Comparison of ENCODE assay signal across 24 mouse cellular contexts in the genomic region with DNA sequence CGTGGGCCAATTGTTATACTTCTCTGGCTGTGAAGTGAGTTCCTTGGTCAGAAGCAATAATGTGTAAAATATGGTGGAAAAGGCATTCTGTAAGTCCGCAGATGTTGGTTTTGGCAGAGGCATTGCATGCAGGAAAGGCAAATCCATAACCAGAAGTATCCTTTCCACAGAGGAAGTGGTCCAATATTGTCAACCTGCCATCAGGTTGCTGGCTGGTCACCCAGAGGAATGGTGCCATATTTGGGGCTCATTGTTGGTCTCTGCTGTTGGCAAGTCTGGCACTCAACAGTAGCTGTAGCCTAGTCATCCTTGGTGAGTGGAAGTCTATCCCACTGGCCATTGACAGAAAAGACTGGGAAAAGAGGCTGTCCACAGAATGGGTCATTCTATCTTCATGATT. TPM values are rescaled to one million over a fixed set of nuclear protein-coding genes. Genes with fewer than 3 reads are reported as not detected.
DNase-seq lines count a peak whose midpoint lies in the region; ATAC-seq and TF ChIP-seq lines count a peak whose summit lies in the region.
"Had no signal": no experiment of that assay in that cellular context is flagged by ENCODE, and none has a peak within 500 bp of the region (broad histone marks: within the 10 kb centered on the region; RNA-seq: fewer than 3 reads in every experiment).

No protein-coding gene starts in this region.

- H3K9me3 ChIP-seq in midbrain, postnatal 0 days (ENCODE audit: low read length), result no peaks in the 10 kb centered on the region
- H3K9me3 ChIP-seq in midbrain, embryonic 15.5 days, result no peaks in the 10 kb centered on the region
- H3K9me3 ChIP-seq: embryonic facial prominence, embryonic 10.5 days; embryonic facial prominence, embryonic 12.5 days; forebrain, embryonic 13.5 days; forebrain, embryonic 15.5 days; G1E had no signal

- 89% methylated on average over 2 of the region's 2 CpGs for WGBS in midbrain, postnatal 0 days
- 84% methylated on average over 2 of the region's 2 CpGs for WGBS in midbrain, embryonic 15.5 days

- H3K27me3 ChIP-seq in midbrain, postnatal 0 days (ENCODE audit: insufficient read depth, low read length), result no peaks in the 10 kb centered on the region
- no peaks in the 10 kb centered on the region for H3K27me3 ChIP-seq in midbrain, embryonic 15.5 days (replicated peaks)
- H3K27me3 ChIP-seq: CH12.LX; embryonic facial prominence, embryonic 12.5 days; forebrain, embryonic 13.5 days; forebrain, embryonic 15.5 days; Patski had no signal

- no peak overlapping the region for H3K9ac ChIP-seq in midbrain, postnatal 0 days (replicated peaks; ENCODE audit: low read length, poor library complexity, severe bottlenecking)
- H3K9ac ChIP-seq in midbrain, embryonic 15.5 days, result no peak overlapping the region
- H3K9ac ChIP-seq: embryonic facial prominence, embryonic 12.5 days; forebrain, embryonic 13.5 days; forebrain, embryonic 15.5 days; forebrain, postnatal 0 days had no signal

- no peak overlapping the region for H3K27ac ChIP-seq in midbrain, postnatal 0 days (ENCODE audit: low read depth, low read length)
- no peak overlapping the region for H3K27ac ChIP-seq in midbrain, embryonic 15.5 days
- H3K27ac ChIP-seq: embryonic facial prominence, embryonic 10.5 days; embryonic facial prominence, embryonic 12.5 days; forebrain, embryonic 13.5 days; forebrain, embryonic 15.5 days had no signal

- intact Hi-C loops in left cerebral cortex, postnatal 4 days (cut with DNase I), result no loop called here

- H3K36me3 ChIP-seq in midbrain, postnatal 0 days (ENCODE audit: insufficient read depth, low read length), result no peaks in the 10 kb centered on the region
- no peaks in the 10 kb centered on the region for H3K36me3 ChIP-seq in midbrain, embryonic 15.5 days (replicated peaks)
- H3K36me3 ChIP-seq: embryonic facial prominence, embryonic 10.5 days; embryonic facial prominence, embryonic 12.5 days; forebrain, embryonic 15.5 days; G1E had no signal

- ATAC-seq in cerebellum, adult (ENCODE audit: insufficient number of reproducible peaks, low FRiP score, low TSS enrichment), result no peak
- ATAC-seq in midbrain, postnatal 0 days (ENCODE audit: low FRiP score), result no peak
- no peak for ATAC-seq in midbrain, embryonic 15.5 days (replicated peaks)
- ATAC-seq in granulocyte monocyte progenitor cell, adult 5-6 weeks (replicated peaks; ENCODE audit: poor library complexity, severe bottlenecking), result no peak
- ATAC-seq: activated CD4-positive, CD25-positive, alpha-beta regulatory T cell, adult 4 months; CD4-positive, CD25-positive, alpha-beta regulatory T cell, adult 4 months; forebrain, embryonic 13.5 days; forebrain, embryonic 15.5 days; forebrain, postnatal 0 days; Patski had no signal

- H3K4me1 ChIP-seq in midbrain, postnatal 0 days (ENCODE audit: insufficient read depth, low read length), result no peaks in the 10 kb centered on the region
- H3K4me1 ChIP-seq in midbrain, embryonic 15.5 days, result no peaks in the 10 kb centered on the region
- H3K4me1 ChIP-seq: embryonic facial prominence, embryonic 10.5 days; embryonic facial prominence, embryonic 12.5 days; forebrain, embryonic 13.5 days; forebrain, embryonic 15.5 days had no signal

- no peak for TF ChIP-seq CTCF in midbrain, postnatal 0 days (IDR thresholded peaks at IDR 0.05)

- peak; percentile 60 to 62 for DNase-seq in cerebellum, postnatal 14 days
- peak; percentile 24 for DNase-seq in left cerebral cortex, postnatal 4 days
- no peak for DNase-seq in left cerebral cortex, adult 9 months (ENCODE audit: low spot score in 2 of 2)
- DNase-seq in midbrain, postnatal 0 days (ENCODE audit: low spot score), result peak; percentile 10
- DNase-seq: adrenal gland, adult 8-10 months; adrenal gland, postnatal 14 days; adrenal gland, postnatal 36 days; B cell, adult 2 months; cerebellum, adult 11 months; cerebellum, adult 18-20 months; cerebellum, adult 8-10 months; forebrain, postnatal 0 days had no signal

- H3K4me3 ChIP-seq in midbrain, postnatal 0 days (ENCODE audit: low read depth, low read length), result no peak overlapping the region
- H3K4me3 ChIP-seq in midbrain, embryonic 15.5 days, result no peak overlapping the region
- H3K4me3 ChIP-seq: embryonic facial prominence, embryonic 10.5 days; embryonic facial prominence, embryonic 12.5 days; forebrain, embryonic 13.5 days; forebrain, embryonic 15.5 days had no signal

- no peak overlapping the region for H3K4me2 ChIP-seq in midbrain, postnatal 0 days (ENCODE audit: low read depth, low read length, poor library complexity, severe bottlenecking)
- no peak overlapping the region for H3K4me2 ChIP-seq in midbrain, embryonic 15.5 days
- H3K4me2 ChIP-seq: embryonic facial prominence, embryonic 12.5 days; forebrain, embryonic 13.5 days; forebrain, embryonic 15.5 days had no signal

RNA-seq across cellular contexts. Expression of gene Ankrd50, which starts 35.8 kb away (rescaled TPM):
- 10 to 100 TPM; 77.0 to 84.6 TPM for total RNA-seq in left cerebral cortex, postnatal 4 days (2021)
- 72.7 and 74.1 TPM in 2 replicates for total RNA-seq in midbrain, postnatal 0 days (2014; rRNA removed)
- 12.2 and 14.9 TPM in 2 replicates for polyA plus RNA-seq in midbrain, postnatal 0 days (2015; fragmentation: Nextera tagmentation; extraction: Ambion mirVana)
- 24.7 and 25.3 TPM in 2 replicates for polyA plus RNA-seq in midbrain, embryonic 15.5 days (2015; fragmentation: Nextera tagmentation; extraction: Ambion mirVana)
- total RNA-seq in granulocyte monocyte progenitor cell, adult 5-6 weeks (2014; fragmentation: Nextera tagmentation), result 4.7 and 5.0 TPM in 2 replicates
- 6.2 TPM in 2 replicates for total RNA-seq in granulocyte monocyte progenitor cell, adult 5-6 weeks (2017)

Comparison
In these comparisons a context has a peak if more than half of its experiments do, and no peak if none do; other contexts are left out.
1. DNase-seq: peak in cerebellum, postnatal 14 days (2 of 2), left cerebral cortex, postnatal 4 days (single experiment) and midbrain, postnatal 0 days (single experiment); none in left cerebral cortex, adult 9 months (0 of 2).
2. RNA of gene Ankrd50, which starts 35.8 kb away (total RNA-seq): 77.0 to 84.6 TPM in left cerebral cortex, postnatal 4 days and 72.7 to 74.1 TPM in midbrain, postnatal 0 days; 4.7 to 6.2 TPM in granulocyte monocyte progenitor cell, adult 5-6 weeks; every median in the first group is over 10 times any median in the second.